Mouse (Mus musculus) kidney, postnatal 0 days (tissue): ENCODE results near the gene Mc3r. TPM values are rescaled to one million over a fixed set of nuclear protein-coding genes. Genes with fewer than 3 reads are reported as not detected.
A peak's percentile ranks its signal among the peaks of the same experiment; 100 is the strongest.

Experiments
- ATAC-seq: fragments of 200-750 bp; cut with Nextera tagmentation; replicated peaks from 2 replicates; pipeline ENCODE4 v1.8.0; 2017; ENCODE audit warnings: low read depth, moderate number of reproducible peaks, moderate TSS enrichment, moderate library complexity; ENCODE audit not compliant: low FRiP score
- DNase-seq: peaks from one replicate; pipeline ENCODE4 v3.0.0-alpha.2; 2016; ENCODE audit warnings: low spot score
- H3K27ac ChIP-seq: fragments of 300-500 bp; sonication (generic); 2 replicates; pipeline ENCODE4 v1.5.1; 2014; ENCODE audit warnings: mild to moderate bottlenecking
- H3K27me3 ChIP-seq: fragments of 300-500 bp; sonication (generic); 2 replicates; pipeline ENCODE4 v1.6.1; 2014; ENCODE audit warnings: low read length, mixed read lengths; ENCODE audit not compliant: insufficient read depth
- H3K36me3 ChIP-seq: fragments of 300-500 bp; sonication (generic); 2 replicates; pipeline ENCODE4 v1.6.1; 2014; ENCODE audit warnings: low read length, mixed read lengths; ENCODE audit not compliant: insufficient read depth
- H3K4me1 ChIP-seq: fragments of 300-500 bp; sonication (generic); replicated peaks from 2 replicates; pipeline ENCODE4 v1.6.1; 2014; ENCODE audit warnings: antibody characterized with exemption, low read length, mixed read lengths; ENCODE audit not compliant: insufficient read depth
- H3K4me2 ChIP-seq: fragments of 300-500 bp; sonication (generic); 2 replicates; pipeline ENCODE4 v1.6.1; 2014; ENCODE audit warnings: mild to moderate bottlenecking, low read length, moderate library complexity, mixed read lengths
- H3K4me3 ChIP-seq: fragments of 300-500 bp; sonication (generic); replicated peaks from 2 replicates; pipeline ENCODE4 v1.5.1; 2014; ENCODE audit warnings: low read depth, low read length
- H3K9ac ChIP-seq: fragments of 300-500 bp; sonication (generic); 2 replicates; pipeline ENCODE4 v1.6.1; 2014; ENCODE audit warnings: low read depth, low read length
- H3K9me3 ChIP-seq: fragments of 300-500 bp; sonication (generic); replicated peaks from 2 replicates; pipeline ENCODE4 v1.6.1; 2016; ENCODE audit warnings: low read length, inconsistent platforms, mixed read lengths
- CTCF ChIP-seq: IDR thresholded peaks from 2 replicates; pipeline ENCODE4 v1.5.1; 2016; ENCODE audit warnings: antibody characterized with exemption, low read depth, mild to moderate bottlenecking, moderate library complexity
- WGBS: fragments of 180-500 bp; shearing (Covaris S2); extraction: QIAGEN DNeasy Blood & Tissue Kit; methylation state at CpG from one replicate; pipeline ENCODE4 v1.1.7; 2014; 5-methylcytosine and 5-hydroxymethylcytosine counted together
- polyA plus RNA-seq: library from polyadenylated mRNA; unstranded; fragments of >200 nt; fragmentation: Nextera tagmentation; extraction: Ambion mirVana; gene quantifications from 2 replicates; pipeline ENCODE4 v1.2.1, GENCODE M21; 2015

The Mc3r gene
- polyA plus RNA-seq, result not detected in 2 replicates

DNA sequence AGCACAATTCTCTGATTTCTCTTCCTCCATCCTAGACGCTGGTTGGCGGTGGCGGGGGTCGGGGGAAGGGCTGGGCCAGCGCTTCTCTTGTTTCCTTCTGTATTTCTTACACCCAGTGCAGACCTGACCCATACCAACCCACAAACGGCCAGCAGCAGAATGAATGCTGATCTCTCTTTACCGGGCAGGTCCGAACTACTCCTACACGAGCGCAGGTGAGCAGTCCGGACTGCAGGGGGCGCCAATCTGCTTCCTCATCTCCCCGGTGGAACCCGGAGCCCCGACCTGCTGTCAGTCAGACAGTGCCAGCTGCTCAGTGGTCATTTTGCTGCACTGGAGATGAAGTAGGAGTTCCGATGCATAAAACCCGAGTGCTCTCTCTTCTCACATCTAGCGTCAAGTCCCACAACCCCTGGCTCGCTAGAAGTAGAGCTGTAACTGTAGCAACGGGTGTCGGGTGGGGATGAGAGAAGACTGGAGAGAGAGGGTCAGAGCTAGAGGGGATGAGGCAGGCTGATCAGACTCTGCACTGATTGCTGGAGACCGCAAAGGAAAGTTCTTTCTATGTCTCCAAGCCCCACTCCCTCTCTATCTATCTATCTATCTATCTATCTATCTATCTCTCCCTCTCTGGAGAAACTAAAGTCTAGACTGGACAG, at the start of gene Mc3r:
Gene Mc3r (plus strand): TSS at position 387 of the 659 bp plus-strand sequence.
- Histone ChIP-seq H3K9me3 (no peaks in the 10 kb centered on the region), H3K36me3 (no peaks in the 10 kb centered on the region), H3K4me2 (no peak within 1 kb of the TSS), H3K27ac (no peak within 1 kb of the TSS), H3K4me1 (no peaks in the 10 kb centered on the region), H3K4me3 (no peak within 1 kb of the TSS), H3K27me3 (0 out of 2 replicates have a peak, but pooled peaks cover 4% of the 10 kb centered on the region), H3K9ac (no peak within 1 kb of the TSS)
- TF ChIP-seq CTCF, result peak; percentile 54
- ATAC-seq, result no peak
- DNase-seq, result peak; percentile 36
- 7% methylated on average over 22 of the region's 22 CpGs for WGBS

DNA sequence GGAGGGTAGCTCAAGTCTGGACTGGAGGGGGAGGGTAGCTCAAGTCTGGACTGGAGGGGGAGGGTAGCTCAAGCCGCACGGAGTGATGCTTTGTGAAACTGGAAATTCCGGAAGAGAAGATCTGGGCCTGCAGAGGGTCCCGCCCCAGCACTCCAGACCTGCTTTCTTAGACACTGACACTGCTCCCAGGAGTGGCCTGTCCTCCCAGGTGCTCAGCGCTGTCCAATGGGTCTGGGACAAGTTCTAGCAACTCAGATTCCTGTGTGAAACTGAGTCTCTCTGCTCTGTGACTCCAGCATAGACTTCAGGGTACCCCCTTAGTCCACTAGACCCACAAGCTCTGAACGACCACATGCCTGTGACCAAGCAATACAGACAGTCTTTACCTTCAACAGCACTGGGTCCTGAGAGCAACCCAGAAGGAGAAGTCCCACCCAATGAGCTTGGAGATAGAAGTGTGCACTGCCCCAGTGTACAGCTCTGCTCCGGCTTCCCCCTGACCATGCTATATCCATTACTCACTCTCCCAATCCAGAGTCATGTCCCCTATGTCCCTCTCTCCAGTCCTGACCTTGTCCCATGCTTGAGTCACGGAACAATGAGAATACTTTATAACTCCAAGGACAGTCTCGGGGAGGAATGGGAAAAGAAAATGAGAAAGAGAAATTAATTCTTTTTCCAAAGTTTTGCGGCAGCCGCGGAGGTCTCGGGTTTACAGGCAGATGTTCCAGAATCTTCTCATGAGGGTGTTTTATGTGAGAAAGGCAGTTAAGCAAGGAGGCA, 46.1 kb upstream of the Mc3r start:
- no peak overlapping the region for H3K9ac ChIP-seq
- H3K4me1 ChIP-seq, result no peaks in the 10 kb centered on the region
- no peak for DNase-seq
- no peak overlapping the region for H3K27ac ChIP-seq
- H3K36me3 ChIP-seq, result no peaks in the 10 kb centered on the region
- no peaks in the 10 kb centered on the region for H3K9me3 ChIP-seq
- no peak overlapping the region for H3K4me3 ChIP-seq
- no peak overlapping the region for H3K4me2 ChIP-seq
- ATAC-seq, result no peak
- H3K27me3 ChIP-seq, result no peaks in the 10 kb centered on the region
- WGBS, result 76% methylated on average over 13 of the region's 13 CpGs
- no peak for TF ChIP-seq CTCF

DNA sequence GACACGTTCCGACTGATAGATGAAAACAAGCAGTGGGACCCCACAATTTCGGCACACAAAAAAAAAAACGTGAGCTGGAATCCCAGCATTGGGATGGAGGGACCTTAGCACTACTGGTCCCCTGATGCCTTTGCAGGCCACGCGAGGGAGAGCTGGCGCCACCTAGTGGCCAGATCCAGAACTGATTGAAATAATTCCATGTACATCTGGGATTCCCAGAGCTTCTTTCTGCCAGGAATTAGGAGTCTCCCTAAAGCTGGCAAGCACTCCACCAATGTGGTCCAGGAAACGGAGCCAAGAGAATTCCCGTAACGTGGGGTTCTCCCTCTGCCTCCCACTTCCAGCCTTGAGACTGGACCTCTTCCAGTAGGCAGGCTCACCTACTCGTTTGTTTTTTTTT, 41.3 kb upstream of the Mc3r start:
- H3K27me3 ChIP-seq, result no peaks in the 10 kb centered on the region
- no peak overlapping the region for H3K27ac ChIP-seq
- no peak overlapping the region for H3K9ac ChIP-seq
- H3K36me3 ChIP-seq, result no peaks in the 10 kb centered on the region
- H3K4me3 ChIP-seq, result no peak overlapping the region
- H3K4me1 ChIP-seq, result no peaks in the 10 kb centered on the region
- H3K9me3 ChIP-seq, result no peaks in the 10 kb centered on the region
- TF ChIP-seq CTCF, result peak; percentile 95
- WGBS, result 11% methylated on average over 11 of the region's 11 CpGs
- ATAC-seq, result no peak
- peak; percentile 81 for DNase-seq
- H3K4me2 ChIP-seq, result no peak overlapping the region

DNA sequence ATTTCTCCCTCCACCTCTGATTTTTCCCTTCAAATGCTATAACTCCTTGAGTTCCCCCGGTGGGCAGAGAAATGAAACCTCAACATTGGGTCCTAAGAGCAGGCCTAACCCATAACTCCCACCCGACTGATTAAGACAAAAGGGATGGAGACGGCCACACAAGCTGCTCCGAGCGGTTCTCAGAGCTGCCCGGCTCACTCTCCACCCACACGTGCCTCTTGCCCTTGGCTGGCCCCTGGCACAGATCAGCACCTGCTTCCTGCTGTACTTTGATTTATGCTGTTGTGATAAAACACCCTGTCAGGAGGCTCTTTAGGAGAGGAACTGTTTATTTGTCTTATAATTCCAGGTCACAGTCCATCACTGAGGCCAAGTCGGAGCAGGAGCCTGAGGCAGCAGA, 34.8 kb upstream of the Mc3r start:
- ATAC-seq, result no peak; the same call in 1 of the 2 replicates
- peak; percentile 9 for DNase-seq
- WGBS, result 13% methylated on average over 8 of the region's 8 CpGs
- H3K4me2 ChIP-seq, result no peak overlapping the region
- no peak for TF ChIP-seq CTCF
- no peak overlapping the region for H3K4me3 ChIP-seq
- no peaks in the 10 kb centered on the region for H3K9me3 ChIP-seq
- H3K9ac ChIP-seq, result no peak overlapping the region
- no peaks in the 10 kb centered on the region for H3K36me3 ChIP-seq
- no peaks in the 10 kb centered on the region for H3K27me3 ChIP-seq
- H3K27ac ChIP-seq, result no peak overlapping the region
- no peaks in the 10 kb centered on the region for H3K4me1 ChIP-seq

DNA sequence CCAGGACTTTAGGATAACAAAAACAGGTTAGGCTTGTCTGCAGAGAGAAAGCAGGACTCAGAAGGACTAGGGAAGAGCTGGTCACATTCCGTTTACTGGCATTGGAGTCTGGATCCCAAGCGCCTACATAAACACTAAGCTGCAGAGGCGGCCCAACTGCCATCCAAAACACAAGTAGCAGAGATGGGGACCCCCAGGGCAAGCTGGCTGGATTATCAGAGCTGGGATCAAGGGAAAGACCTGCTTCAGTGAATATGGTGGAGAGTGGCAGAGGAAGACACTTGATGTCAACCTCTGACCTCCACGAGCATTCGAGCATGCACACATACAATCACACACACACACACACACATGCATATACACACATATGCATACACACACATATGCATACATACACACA, 34.0 kb upstream of the Mc3r start:
- Histone ChIP-seq H3K4me1 (no peaks in the 10 kb centered on the region), H3K4me2 (no peak overlapping the region), H3K27ac (no peak overlapping the region), H3K27me3 (no peaks in the 10 kb centered on the region), H3K36me3 (no peaks in the 10 kb centered on the region), H3K4me3 (no peak overlapping the region), H3K9ac (no peak overlapping the region), H3K9me3 (no peaks in the 10 kb centered on the region)
- ATAC-seq (no peak; the same call in 1 of the 2 replicates), DNase-seq (no peak)
- TF ChIP-seq CTCF, result no peak
- WGBS, result 84% methylated on average over 5 of the region's 5 CpGs

DNA sequence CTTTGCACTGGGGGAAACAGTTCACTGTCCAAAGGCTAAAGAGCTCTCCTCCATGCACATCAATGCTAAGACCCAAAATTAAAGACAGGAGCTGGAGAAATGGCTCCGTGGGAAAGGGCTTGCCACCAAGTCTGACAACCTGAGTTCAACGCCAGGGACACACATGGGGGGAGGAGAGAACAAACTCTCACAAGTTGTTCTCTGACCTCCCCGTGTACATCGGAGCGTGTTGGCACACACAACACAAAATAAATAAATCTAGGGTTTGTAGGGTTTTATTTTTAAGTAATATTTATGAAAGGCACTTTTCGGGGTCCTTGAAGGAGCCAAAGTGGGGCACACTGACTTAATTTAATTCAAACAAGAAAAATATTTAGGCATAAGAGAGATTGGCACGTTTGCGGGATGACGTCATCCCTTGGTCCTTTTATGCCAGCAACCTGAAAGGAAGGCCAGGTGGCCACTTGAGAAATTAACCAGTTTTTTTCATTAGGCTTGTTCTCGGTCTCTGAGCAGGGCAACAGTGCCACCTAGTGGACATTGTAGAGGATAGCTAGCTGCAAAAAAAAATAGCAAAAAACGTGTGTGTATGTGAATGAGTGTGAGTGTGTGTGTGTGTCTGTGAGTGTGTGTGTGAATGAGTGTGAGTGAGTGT, 32.7 kb upstream of the Mc3r start:
- WGBS, result 31% methylated on average over 11 of the region's 11 CpGs
- peak; percentile 94 for TF ChIP-seq CTCF
- ATAC-seq (no peak), DNase-seq (peak; percentile 78)
- no peak overlapping the region for H3K9ac ChIP-seq
- no peaks in the 10 kb centered on the region for H3K36me3 ChIP-seq
- H3K9me3 ChIP-seq, result no peaks in the 10 kb centered on the region
- no peaks in the 10 kb centered on the region for H3K4me1 ChIP-seq
- no peak overlapping the region for H3K4me2 ChIP-seq
- no peak overlapping the region for H3K27ac ChIP-seq
- H3K4me3 ChIP-seq, result no peak overlapping the region
- no peaks in the 10 kb centered on the region for H3K27me3 ChIP-seq
